Mouse (Mus musculus) brain, embryonic 18.5 days (tissue): ENCODE data around the gene Hmgn1.
A peak's percentile ranks its signal among the peaks of the same experiment; 100 is the strongest.
"Not testable (repeated sequence)": the region's sequence is repeated elsewhere in the genome, so short reads cannot be mapped to it uniquely, and the experiment has no call there.

Experiments
- DNase-seq: peaks from one replicate; pipeline ENCODE4 v3.0.0-alpha.2; 2012; ENCODE audit warnings: low read depth, low spot score

Hmgn1 gene

DNA sequence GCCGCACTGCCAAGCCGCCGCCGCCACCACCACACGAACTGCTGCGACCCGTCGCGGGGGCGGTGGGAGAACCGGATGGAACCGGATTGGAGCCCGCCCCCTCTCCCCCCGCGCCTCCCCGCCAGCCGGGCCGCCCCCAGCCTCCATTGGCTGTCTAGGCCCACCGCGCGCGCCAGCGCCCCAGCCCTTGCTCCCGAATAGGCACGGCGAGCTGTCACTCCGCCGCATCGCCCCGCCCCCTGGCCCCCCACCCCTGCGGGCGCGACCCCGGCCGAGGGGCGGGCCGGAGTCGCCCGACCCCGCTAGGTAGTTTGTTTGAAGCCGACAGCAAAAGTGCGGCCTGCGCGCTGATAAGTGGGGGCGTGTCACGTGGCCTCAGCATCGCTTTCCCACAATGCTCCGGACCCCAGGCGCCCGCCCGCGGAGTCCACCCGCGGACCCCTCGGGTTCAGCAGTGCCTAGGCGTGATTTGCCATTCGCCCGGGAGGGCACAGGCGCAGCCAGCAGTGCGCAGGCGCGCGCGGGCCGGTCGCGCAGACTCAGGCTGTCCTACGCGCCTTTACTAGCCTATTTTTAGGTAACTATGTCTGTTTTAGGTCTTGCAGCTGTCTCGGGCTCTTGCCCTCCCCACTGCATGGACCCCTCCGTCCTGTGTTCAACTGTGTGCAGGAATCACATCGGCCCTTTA lies at the start of gene Hmgn1:
TSS of gene Hmgn1 (minus strand) at position 73 of the 688 bp plus-strand sequence.
- DNase-seq: peak; percentile 95

DNA sequence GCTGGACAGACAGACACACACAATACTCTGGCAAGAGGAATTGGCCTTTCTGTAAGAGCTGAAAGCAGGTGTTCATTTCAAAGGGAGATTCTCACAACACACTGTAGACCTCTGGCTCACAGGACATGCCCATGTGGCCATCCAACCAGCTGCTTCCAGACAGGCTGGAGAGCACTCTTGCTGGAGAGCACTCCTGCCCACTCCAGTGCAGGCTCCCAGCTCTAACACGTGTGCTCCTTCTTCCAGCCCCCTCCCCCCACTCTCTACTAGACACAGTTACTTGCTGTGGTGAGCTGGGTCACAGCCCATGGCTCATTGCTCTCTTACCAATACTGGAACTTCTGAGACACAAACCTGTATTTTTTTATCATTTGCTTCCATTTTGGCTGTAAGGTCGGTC lies 47.9 kb upstream of the Hmgn1 start:
- DNase-seq: no peak

GRCm38 (mm10) chr16:96173648-96174047 lies 46.1 kb upstream of the Hmgn1 start:
- DNase-seq: no peak

- DNase-seq: no peak
Measured at GRCm38 (mm10) chr16:96168837-96169236, 41.3 kb upstream of the Hmgn1 start.

DNA sequence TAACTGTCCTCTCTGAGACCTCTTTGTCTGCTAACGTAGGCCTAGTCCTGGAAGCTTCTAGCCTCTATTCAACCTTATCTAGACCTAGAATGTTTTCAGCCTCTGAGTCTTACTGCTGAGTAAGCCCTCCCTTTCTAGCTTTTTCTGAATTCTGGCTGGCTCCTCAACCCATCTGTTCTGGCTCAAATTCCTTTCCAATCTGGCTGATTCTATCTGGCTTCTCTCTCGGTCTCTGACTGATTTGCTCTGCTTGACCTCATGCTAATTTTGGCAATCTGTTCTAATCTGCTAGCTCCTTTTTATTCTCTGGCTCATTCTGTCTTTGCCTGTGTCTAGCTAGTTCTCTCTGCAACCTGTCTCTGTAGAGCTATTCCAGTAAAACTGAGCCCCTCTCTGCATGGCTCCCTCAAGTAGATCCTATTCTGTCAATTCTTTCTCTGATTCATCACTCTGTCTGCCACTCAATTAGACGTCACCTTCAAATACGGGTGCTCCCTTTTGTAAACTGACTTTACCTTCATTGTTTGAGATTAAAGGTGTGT lies 38.3 kb upstream of the Hmgn1 start:
- no peak for DNase-seq

DNA sequence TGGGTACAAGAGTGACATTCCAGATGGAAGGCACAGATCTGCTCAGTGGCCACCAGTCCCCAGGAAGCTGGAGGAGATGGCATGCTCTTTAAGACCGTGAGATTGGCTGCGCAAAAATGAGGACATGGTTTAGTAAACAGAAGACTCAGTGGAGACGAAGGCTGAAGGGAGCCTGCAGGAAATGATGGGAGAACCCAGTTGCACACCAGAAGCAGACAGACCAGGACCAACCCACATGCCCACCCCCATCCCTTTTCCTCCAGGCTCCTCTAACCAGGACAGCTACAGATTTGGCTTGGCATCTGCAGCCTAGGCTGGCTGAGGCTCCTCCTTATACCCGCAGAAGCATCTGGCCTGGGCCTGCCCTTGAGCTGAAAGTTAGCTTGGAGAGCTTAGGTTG lies 33.8 kb upstream of the Hmgn1 start:
- no peak for DNase-seq

GRCm38 (mm10) chr16:96160927-96161326 lies 33.4 kb upstream of the Hmgn1 start:
- DNase-seq: no peak

DNA sequence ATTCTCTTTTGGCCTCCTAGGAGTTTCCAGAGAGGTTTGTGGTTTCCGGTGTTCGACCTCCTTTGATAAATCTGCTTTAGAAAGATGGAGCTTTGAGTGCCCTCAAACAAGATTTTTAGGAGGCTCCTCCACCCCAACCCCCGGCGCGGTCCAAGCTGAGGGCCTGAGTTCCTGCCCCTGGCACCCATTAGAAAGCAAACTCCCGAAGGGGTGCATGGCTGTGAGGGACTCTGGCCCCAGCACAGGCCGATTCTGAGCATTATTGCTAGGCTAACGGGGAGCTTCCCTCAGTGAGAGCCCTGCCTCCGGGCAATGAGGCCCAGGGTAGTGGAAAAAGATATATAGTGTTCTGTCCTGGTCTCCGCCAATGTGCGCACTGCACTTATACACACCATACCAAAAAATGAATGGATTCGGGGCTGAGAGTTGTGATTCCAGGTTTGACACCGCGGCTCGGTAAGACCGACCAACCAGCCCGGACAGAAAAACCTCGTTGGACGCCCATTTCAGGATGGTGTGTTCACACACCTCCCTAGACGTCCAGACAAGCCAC lies 32.3 kb upstream of the Hmgn1 start:
- no peak for DNase-seq

GRCm38 (mm10) chr16:96159091-96159731 lies 31.7 kb upstream of the Hmgn1 start:
- DNase-seq: no peak

- DNase-seq: no peak
Measured at GRCm38 (mm10) chr16:96158511-96159080, 31.1 kb upstream of the Hmgn1 start.

DNA sequence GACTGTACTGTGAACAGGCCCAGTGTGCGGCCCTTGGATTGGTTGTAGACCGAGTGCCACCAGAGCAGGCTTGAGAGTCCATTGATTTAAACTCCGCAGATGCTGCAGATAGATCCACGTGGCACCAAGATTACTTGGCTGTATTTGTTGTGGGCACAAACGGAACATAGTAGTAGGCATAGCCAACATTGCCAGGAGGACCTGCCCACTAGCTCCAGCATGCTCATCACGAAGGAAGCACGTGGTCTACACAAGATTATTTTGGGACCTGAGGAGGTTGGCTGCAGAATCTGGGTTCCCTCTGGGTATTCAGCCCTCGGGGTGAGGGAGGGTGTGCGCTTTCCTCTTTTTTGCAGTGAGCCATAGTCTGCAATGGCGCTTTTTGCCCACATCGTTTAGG lies 29.6 kb upstream of the Hmgn1 start:
- no peak for DNase-seq

DNA sequence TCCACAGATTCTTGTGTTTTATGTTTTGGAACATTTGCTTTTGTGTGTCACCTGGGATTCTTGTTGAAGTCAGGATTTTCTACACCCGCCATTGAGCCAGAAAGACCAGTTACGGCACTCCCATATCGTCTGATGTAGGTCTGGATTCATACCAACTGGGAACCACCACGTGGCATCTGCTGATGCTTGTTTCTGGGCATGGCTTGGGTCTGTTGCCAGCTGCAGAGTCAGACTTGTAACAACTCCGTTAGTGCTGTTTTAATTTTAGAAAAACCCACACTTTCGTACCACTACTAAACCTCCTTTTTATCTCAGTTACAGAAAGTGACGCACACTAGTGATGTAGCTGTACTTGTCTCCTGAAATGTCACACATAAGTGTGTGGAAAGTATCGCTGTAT lies 28.5 kb upstream of the Hmgn1 start:
- no peak for DNase-seq

GRCm38 (mm10) chr16:96154476-96154875 lies 26.9 kb upstream of the Hmgn1 start:
- DNase-seq: no peak

DNA sequence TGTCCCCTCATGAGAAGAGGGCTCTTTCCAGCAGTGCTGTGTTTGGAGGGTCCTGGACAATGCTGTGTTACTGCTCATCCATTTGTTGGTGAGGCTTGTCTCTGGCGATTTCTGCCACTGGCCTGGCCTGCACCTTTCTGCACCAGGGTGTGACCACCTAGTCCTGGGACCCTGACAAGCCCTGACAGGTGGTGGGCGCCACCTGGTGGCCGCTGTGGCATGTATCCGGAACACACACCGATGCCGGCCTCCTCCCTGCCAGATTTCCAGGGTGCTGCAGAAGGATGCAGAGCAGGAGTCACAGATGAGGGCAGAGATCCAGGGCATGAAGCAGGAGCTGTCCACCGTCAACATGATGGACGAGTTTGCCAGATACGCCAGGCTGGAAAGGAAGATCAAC lies 24.0 kb upstream of the Hmgn1 start:
- no peak for DNase-seq

DNA sequence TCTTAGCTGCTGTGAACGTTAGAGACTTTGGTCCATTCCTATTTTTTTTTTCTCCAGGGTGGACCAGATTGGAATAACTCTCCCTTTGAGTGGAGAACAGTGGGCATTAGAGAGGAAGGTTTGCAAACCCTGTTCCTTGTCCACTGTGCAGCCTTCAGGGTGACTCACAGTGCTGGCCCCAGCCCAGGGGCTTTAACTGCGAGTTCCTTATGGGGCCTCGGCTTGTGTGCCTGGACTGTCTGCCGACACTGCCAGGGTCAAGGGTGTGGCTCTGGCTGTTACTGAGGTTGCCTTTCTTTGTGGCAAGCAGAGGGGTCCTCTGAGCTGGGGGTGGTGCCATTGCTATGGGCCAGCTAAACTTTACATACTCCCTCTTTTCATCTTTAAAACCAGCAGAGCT lies 23.5 kb upstream of the Hmgn1 start:
- DNase-seq: no peak

DNA sequence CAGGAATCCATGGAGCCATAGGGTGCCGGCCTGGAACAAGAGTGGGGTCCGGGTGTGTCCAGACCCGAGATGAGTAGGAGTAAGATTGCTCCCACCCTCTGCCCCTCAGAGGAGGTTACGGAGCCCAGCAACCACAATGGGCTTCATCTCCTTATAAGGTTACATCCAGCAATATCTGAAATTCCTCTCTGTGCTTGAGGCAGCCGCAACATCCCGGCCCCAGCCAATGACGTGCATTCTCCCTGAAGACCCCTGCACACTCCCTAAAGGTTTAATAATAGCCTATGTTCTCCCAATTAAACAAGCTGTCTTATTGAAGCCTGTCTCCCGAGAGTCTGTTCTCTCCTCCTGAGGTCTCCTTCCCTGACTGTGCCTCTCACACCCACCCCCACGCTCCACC lies 21.8 kb upstream of the Hmgn1 start:
- DNase-seq: no peak

- no peak for DNase-seq
Measured at GRCm38 (mm10) chr16:96148834-96149233, 21.3 kb upstream of the Hmgn1 start.

DNA sequence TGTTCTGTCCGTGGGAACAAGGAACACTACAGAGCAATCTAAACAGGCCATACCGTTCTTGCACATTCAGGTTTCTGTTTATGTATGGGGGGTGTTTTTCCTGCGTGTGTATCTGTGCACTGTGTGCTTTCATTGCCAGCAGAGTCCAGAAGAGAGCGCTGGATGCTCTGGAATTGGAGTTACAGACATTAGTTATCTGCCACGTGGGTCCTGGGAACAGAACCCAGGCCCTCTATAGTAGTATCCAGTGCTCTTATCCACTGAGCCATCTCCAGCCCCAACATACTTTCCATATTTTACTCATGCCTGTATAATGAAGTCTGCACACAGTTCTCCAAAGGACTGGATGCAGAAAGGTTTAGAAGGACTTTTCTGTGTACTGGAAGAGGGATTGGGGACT lies 18.3 kb upstream of the Hmgn1 start:
- no peak for DNase-seq

GRCm38 (mm10) chr16:96145110-96145800 lies 17.7 kb upstream of the Hmgn1 start, which contains the start of gene Wrb:
Gene Wrb (plus strand): TSS chr16:96145407.
- DNase-seq: peak; percentile 99

DNA sequence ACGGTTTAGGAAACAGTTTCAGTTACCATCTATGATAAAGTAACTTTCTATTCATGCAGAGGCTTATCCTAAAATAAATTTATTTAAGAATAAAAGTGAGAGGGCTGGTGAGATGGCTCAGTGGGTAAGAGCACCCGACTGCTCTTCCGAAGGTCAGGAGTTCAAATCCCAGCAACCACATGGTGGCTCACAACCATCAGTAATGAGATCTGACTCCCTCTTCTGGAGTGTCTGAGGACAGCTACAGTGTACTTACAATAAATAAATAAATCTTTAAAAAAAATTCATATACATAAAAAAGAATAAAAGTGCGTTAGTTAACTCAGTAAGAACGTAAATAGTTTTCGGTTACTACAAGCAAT lies 17.2 kb upstream of the Hmgn1 start:
- DNase-seq: not testable (repeated sequence)

DNA sequence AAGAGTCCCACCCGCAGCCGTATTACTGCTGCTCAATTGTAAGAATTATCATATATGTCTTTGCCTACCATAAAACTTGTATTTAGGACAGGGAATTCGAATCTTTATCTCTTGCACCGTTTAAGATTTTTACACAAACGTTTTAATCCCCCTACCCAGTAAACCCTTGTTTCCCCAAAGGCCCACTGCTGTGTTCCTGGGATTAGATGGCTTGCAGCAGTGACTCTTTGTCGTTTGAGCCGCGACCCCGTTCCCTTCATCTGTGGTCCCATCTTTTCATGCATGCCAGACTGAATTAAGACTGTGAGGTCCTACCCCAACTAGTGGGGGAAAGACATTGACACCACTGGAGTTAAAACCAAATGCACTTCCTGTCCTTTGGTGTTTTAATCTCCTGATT lies 937 bp upstream of the Hmgn1 start:
- DNase-seq: no peak

DNA sequence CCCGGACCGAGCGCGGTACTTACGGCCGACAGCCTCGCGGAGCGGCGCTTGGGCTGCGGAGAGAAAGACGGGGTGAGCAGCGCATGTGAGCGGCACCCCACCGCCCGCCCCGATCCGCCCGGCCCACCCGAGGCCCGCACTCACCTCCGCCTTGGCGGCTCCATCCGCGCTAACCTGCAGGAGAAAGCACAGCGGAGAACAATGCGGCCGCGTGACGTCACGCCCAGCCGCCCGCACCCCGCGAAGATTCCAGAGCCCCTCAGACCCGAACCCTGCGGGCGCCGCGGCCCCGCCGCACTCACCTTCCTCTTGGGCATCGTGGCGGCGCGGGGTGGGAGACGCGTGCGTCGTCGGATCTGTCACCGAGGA lies 257 bp downstream of the Hmgn1 start:
- DNase-seq: peak; percentile 57
